Mouse (Mus musculus): ENCODE measurements around the gene Recql5.

Gene Recql5

DNA sequence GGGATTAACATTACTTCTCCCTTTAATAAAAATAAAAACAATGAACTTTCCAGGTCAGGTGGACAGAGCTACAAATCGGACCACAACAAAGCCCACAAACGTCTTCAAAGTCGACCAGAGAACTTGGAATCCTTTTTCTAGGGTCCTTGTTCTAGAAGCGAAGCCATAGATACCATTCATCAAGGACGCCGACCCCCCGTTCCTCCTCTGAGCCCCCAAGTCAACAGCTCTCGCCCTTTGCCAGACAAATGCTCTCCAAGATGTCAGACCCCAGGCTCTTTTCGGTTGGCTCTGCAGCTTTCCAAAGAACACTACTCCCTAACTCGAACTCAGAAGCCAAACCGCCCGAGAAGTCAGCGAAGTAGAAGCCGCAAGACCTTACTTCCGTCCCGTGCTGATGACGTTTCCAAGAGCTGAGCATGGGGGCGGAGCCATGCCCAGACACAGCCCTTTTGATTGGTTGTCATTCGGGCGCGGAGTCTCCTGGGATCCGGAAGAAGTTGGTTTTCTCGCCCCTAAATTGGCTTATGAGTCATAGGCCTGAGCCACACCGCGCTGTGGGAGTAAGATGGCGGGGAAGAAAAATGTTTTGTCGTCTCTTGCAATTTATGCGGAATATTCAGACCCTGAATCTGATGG, at the start of gene Recql5, which contains the start of gene Sap30bp:
Gene Recql5 (minus strand): TSS at position 370 of the 639 bp plus-strand sequence.
Gene Sap30bp (plus strand): TSS at position 175 of the 639 bp plus-strand sequence.
- peak; percentile 93 to 94 for DNase-seq

DNA sequence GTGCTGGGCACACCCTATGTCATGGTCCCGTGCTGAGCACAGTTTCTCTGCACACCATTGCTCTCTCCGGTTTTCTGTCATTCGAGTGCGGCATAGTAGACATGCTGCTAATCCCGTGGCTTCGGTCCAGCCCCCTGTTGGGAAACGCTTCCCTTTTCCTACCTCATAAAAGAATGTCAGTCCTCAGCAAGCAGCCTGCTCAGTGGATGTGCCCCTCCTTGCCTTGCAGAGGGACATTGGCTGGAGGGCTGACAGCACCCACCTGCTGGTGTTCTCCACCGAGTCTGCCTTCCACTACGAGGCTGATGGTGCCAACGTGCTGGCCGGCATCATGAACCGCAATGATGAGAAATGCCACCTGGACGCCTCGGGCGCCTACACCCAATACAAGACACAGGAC, 49.2 kb upstream of the Recql5 start:
- DNase-seq, result no peak

DNA sequence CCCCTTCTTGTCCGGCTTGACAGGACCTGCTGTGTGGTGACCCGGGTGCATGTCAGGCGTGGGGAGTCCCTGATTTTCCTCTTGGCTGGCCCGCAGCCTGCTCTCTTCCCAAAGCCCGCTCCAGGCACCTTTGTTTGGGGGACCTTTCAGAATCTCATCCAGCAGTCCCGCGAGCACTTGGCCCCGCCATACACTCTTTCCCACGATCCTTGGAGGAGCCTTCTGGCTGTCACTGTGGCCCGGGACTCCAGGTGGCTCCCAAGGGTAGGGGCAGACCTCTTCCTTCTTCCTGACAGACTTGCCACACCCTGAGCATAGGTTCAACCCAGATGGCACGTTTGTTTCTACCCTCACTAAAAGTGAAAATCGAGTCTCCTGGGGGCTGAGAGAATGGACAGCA, 42.3 kb upstream of the Recql5 start:
- no peak for DNase-seq

DNA sequence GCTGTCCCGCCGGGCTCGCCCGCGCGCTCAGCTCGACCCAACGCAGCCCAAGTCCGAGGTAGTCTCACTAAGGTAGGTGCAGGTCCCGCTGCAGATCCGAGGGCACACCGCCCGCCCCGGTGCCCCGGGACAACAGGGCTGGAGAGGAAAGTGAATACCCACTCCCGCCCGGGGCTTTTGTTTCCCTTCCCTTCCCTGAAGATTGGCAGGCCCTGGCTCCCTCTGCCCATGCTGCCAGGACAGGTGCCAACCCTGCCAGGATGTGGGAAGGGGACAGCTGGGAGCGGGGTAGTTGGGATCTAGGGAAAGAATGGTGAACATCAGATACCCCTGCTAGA, 41.8 kb upstream of the Recql5 start:
- DNase-seq, result no peak

DNA sequence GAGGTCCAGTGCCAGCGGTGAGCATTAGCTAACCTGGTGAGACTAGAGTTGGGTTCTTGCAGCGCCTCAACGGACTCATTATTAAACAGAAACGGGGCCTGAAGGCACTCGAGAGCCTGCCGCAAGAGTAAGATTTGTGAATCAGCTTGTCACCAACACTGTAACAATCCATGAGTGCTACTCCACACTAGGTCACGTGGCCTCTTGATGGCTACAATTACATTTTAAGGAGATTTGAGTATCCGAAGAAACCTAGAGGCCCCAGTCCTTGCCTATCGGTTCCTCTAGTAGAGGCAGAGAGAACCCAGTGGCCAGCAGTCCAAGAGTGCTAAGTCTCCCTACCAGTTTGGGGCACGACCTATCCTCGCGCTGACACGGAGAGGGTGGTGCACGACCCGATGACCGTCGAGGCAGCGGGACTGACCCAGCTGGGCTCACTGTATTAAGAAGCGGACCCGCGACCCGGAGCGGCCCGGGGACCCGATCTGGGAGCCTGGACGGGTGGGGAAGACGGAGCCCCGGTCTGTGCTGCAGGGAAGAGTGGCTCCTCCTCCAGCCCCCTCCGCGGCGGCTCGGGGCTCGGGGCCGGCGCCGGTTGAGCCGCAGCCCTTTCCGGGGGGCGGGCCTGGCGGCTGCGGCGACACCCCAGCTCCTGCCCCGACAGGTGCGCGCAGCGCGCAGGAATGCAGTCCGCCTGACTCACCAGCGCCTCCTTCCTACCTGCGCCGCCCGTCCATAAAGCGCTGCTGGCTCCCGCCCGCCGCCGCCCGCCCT, 41.2 kb upstream of the Recql5 start, which contains the start of gene Itgb4:
Gene Itgb4 (plus strand): TSS at position 401 of the 774 bp plus-strand sequence.
- peak; percentile 80 to 89 for DNase-seq

DNA sequence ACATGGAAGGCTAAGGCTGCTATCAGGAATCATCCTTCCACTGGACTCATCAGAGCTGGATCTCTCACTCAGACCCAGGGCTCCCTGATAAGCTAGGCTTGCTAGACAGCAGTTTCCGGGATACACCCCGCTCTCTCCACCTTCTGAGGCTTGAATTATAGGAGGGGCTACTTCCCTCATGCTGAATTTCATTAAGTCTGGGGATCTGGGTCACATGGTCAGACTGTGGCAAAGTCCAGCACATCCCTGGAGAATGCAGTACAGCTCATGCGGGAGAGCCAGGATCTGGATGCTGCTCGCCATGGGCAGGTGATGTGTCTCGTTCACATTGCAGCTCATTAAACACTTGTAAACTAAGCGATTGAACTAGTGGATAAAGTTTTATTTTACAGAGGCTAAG, 37.7 kb upstream of the Recql5 start:
- no peak for DNase-seq

DNA sequence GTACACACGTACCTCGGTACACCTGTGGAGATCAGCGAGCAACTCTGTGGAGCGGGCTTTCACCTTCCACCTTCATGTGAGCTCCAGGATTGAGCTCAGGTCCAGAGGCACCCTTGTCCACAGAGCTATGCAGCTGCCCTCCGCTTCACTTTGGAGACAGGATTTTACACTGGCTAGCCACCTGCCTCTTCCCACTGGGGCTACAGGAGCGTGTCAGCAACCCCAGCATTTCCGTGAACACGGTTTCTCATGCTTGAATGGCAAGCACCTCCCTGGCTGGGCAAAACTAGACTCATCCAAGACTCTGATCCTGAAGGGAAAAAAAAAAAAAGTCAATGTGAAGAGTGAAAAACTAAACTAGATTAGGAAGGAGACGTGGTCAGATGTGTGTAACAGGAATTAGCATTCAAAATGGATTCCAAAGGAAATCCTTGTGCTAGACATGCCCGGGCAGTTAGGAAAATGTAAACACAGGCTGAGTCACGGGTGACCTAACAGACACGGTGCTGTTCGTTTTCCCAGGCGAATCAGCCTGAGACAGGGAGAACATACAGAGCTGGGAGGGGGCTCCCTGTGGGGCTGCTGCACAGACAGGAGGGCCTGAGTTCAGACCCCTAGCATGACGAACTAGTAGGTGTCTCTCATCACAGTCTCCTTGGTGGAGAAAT, 36.9 kb upstream of the Recql5 start:
- DNase-seq, result no peak

DNA sequence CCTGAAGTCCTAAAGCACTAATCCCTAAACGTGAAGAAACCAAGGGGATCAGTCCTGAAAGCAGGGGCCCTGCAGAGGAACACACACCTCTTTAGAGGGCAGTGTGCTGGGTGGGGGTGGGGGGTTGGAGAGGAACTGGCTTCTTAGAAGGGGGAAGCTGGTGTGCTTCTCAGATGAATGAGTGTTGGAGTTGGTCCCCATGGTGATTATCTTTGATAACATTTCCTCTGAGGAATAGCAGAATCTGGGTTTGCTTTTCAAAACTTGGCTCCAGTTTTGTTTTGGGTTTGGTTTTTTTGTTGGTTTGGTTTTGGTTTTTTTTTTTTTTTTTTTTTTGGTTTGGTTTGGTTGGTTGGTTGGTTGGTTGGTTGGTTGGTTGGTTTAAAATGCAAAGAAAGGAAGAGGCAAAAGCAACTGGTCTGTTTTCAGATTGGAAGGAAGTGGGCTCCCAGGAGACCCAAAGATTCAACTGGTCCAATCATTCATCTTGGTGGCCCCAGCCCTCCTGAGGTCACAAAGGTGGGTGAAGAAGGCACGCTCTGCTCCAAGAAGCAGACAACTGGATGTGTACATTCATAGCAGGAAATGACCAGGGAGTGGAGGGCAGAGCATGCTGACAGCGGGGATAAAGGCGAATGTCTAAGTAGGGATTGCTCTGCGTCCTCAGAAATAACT, 35.6 kb upstream of the Recql5 start:
- no peak for DNase-seq

DNA sequence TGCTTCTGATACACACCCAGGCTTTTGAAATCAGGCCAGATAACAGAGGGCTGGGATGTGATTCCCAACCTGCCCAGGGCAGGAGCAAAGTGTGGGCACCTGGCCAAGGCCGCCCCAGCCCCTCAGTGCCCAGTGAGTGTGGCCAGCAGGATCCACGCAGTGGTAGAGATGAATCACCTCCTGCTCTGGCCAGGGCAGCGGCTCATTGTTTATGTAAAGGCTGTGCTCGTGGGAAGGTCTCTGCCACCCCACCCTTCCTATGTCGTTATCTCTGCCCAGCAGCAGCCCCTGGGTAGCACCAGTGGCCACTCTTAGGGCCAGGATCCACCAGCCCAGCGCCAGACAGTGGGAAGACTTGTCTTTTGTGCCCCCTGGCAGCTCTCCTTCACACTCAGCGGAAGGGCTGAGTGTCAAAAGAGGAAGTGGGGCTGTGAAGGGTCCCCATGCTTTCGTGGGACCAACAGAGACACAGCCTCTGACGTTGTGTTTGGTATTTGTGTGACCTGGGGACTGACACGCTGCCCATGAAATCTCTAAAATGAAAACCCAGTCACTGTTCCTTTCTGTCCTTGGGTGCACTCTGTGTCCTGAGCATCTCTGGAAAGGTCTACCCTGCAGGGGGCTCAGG, 31.8 kb upstream of the Recql5 start:
- no peak for DNase-seq

DNA sequence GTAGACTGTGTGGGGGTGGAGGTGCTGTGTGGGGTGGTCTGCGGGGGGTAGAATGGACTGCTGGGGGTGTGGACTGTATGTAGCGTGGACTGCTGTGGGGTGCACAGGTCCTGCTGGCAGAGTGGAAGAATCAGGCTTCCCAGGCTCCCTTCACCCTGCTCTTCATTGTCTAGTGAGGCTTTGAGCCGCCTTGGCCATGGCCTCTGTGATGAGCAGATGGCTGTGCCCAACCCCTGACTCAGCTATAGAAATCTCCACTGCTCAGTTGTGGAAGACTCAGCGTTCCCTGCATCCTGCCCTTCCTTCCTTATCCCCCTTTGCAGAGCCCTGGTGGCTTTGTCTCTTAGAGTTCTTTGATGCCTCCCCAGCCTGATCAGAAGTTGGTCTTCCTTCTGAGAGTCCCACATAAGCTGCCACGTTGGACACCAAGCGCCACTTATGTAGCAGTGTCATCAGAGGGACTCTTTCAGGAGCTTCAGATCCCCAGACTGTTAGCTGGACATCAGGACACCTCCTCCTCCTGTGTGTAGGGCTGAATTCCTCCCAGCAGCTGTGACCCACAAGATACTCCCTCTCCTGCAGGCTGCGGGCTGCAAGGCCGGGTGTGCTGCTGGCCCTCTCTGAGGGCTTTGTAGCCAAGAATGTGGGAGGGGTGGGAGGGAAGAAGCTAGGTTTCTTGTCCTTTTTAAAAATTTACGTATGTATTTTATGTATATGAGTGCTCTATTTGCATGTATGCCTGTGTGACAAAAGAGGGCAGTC, 29.6 kb upstream of the Recql5 start:
- no peak for DNase-seq

DNA sequence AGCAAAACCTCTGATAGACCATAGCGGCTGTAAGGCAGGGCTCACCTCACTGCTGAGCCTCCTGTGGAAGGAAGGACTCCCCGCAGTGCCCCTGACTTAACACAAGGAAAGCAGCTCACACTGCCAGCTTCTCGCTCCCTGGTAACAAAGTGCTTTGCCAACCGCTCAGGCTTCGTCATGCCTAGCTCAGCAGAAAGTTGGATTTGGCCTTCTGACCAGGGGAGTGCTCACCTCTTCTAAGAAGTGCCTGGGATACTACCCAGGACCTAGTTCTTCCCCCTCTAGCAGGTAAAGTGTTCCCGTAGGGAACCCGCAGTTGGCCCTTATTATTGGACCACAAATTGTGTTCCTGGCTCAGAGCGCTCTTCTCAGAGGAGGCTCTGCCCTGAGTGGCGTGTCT, 25.7 kb upstream of the Recql5 start:
- no peak for DNase-seq

DNA sequence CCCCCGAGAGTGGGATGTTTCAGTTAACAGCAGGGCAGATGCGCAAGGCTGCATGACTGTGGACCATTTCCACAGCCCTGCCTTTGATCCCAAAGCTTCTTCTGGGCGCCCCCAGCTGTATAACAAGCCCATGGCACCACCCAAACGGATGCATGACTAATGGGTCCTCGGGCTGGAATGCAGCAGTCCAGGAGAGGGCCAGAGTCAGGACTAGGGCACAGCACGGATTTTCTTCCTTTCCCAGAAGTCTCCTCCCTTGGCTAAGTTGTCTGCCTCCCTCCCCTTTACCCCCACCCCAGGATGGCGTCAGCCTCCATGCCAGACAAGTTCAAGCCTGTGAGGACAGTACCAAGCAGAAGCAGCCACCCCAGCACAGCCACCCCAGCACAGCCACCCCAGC, 24.7 kb upstream of the Recql5 start:
- DNase-seq, result no peak

DNA sequence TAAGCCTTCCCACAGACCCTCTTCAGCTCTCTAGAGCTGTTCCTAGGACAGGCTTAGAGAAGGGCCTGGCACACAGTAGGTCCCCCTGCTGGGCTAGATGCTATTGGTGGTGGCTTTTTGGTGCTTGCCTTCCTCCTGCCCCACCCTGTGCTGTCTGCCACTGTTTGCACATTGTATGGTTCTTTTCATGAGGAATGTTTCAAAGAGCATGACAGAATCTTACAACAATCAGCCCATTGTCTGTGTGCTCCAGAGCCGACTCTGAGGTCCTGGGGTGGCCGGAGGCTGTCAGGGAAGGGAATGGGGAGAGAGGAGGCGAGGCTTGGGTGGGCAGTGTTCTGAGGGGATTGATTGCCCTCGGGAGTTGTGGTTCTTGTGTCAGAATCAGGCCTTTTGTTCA, 23.2 kb upstream of the Recql5 start:
- no peak for DNase-seq

DNA sequence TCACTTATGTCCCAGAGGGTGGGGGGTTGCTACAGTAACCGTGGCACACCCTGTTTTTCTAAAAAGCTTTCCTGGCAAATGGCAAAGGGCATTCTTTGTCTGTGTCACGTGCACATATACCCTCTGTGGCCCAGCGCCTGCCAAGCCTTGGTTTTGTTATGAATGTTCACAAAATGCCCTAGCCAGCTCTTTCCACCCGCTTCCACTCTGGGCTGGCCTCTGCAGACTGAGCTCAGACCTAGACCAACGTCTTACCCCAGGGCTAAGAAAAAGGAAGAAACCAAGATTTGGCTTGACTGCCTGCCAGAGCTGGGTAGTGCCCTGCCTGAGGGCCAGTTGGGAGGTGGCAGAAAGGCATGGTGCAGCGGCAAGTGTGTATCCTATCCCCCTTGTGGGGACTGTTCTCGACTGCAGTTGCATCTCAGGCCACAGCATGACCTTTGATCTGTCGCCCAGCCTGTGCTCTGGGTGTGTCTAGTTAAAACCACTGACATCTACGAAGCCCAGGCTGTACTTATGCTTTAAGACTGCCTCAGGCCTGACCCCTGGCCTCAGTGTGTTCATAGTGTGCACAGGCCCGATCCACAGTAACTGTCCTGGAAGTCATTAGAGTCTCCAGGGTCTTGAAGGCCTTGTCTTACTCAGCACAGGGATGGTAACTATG, 22.1 kb upstream of the Recql5 start:
- DNase-seq, result no peak

DNA sequence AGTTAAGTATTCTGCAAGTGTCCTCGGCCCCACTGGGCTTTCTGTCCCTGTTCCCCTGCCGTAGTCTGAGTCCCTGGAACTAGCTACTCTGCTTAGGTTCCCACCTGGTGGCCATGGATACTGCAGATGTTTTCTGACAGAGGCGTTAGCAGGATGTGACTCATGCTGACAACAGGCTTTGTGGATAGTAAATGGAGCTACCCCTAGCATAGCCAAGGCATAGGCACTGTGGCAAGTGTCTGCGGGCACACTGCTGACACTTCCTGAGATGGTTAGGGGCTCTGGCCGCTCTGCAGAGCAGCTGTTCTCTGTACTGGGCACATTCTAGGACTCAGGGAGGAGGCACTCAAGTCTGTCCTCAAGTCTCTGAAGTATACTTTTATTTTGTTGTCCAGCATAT, 21.4 kb upstream of the Recql5 start:
- DNase-seq, result no peak

DNA sequence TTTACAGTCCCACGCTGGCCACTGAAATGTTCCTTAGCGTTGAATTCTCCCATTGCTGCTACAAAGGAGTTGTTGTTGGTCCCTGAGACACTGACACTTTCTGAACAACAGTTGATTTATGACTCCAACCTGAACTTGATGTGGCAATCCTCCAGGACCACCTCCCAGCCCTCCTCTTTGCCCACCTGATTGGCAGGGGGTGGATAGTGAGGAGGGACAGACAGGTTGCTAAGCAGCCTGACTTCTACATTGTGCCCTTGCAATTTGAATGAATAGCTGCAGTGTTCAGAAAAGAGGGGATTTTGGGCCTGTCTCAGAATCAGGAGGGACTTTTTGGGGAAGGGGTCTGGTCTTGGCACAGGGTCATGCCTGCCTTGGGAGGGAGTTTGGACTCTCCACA, 17.4 kb upstream of the Recql5 start:
- no peak for DNase-seq

DNA sequence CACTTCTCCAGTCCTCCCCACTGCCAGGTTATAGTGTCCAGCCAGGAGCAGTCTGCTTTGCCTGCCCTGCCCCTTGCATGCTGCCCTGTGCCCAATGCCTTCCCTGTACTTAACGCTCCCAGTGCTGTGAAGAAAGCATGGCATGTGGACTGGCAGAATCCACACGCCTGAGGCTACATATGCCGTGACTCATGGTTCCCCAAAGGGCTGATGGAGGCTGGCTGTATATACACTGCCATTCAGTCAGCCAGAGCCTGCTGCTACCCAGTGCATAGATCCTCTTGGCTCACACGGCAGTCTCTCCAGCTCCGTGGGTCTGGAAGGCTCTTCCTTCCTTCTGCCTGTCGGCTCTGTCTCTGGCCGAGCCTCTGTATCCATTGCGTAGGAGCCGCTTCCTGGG, 15.0 kb upstream of the Recql5 start:
- no peak for DNase-seq

DNA sequence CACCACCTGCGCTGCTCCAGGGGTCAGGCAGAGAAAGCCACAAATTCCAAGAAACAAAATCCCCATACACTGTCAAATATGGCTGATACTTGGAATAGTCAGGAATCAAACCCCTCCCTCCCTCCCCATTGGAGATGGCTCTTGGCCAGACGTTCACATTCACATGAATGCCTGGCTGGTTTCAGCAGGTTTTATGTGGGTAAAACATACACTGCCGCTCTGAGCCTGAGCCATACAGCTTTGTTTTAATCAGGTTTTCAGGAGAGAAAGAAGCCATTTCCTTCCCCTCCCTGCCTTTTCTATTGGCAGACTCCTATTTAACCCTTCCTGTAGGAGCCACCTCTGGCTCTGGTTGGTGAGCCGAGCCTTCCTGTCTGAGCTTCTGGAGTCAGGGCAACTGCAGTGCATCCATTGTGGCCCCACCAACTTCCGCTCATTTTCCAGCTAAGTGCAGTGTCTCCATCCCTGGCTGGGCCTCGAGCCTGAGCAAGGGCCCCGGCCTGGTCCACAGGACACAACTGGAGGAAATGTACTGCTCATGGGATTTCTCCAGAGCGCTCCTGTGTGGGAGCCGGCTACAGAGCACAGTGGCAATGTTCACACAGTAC, 13.0 kb upstream of the Recql5 start:
- no peak for DNase-seq

DNA sequence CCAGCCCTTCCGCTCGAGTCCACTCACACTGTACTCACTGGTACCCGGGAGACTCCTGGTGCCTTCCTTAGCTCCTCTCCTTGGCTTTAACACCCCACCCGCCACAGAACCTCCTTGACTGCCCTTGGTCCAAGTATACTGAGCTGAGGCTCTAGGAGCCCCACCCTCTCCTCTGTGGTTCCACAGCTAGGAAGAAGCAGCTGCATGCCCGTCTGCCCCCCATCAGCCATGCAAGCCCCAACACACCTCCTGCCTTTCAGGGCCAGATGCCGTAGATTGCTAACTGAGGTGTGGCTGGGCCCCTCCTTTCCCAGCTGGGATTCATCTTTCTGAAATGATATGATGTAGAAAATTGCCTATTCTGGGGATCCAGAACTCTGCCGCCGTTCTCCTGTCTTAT, 12.0 kb upstream of the Recql5 start:
- DNase-seq, result no peak

DNA sequence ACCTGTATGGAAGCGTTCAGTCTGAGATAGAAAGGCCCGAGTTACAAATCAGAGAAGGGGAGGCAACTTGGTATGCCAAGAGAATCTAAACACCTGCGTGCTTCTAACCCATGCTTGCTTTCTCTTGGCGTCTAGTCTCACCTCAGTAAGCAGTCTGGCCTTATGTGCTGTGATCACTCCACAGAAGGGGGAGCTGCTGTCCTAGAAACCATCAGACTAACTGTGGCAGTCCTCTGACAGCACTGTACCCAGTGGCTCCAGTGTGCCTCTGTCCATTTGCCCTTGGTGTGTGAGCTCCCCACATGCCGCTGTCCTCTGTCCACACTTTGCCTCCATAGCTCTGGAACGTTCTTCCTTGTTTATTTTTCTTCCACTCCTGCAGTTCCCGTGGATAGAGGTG, 8.7 kb upstream of the Recql5 start:
- DNase-seq, result no peak

DNA sequence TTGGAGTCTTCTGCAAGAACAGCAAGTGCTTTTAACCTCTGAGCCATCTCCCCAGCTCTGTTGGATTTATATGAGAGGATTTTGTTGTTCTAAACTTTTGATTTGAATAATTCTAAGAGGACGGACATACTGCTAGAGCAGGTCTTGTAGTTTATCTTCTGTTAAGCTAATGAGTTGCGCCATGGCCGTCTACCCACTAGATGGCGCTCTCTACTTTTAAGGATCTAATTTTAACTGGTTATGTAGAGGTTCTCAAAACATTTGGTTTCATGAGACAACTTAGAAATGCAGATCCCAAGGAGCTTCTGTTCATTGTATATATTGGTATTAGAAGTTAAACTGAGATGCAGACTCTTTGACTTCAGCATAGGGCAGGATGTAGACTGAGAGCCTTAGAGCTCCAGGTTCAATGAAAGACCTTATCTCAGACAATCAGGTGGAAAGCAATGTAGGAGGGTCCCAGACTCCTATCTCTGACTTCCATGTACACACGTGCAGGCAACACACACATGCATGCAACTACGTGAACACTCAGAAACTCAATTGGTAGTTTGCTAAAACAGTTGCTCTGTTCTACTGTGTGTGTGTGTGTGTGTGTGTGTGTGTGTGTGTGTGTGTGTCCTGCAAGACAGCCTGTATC, 6.5 kb upstream of the Recql5 start:
- peak; percentile 52 to 57 for DNase-seq

Data from thymus, postnatal 36 days (tissue).